Mouse (Mus musculus) kidney, adult 2 months (tissue): ENCODE measurements around the gene H2-T24.
"Not testable (repeated sequence)": the region's sequence is repeated elsewhere in the genome, so short reads cannot be mapped to it uniquely, and the experiment has no call there.

Experiments
- CTCF ChIP-seq: fragments of 200-500 bp; conservative IDR thresholded peaks from 2 replicates; pipeline ENCODE4 v1.5.1; 2011; ENCODE audit warnings: low read depth, mild to moderate bottlenecking, control low read depth, low read length, moderate library complexity, mixed read lengths; ENCODE audit not compliant: insufficient read depth, insufficient read length
- POLR2A ChIP-seq: fragments of 200-500 bp; IDR thresholded peaks from one replicate; pipeline ENCODE4 v1.6.1; 2011; ENCODE audit warnings: low read depth, low read length, control low read depth

- not testable (repeated sequence) for TF ChIP-seq POLR2A, CTCF
Observed at GRCm38 (mm10) chr17:36030703-36031582, 10.6 kb upstream of the H2-T24 start.
